Mouse (Mus musculus) C2C12 (cell line): ENCODE measurements around the gene Col6a1.

Experiments
- CTCF ChIP-seq: IDR thresholded peaks from one replicate; pipeline ENCODE4 v1.5.1; 2011; ENCODE audit not compliant: control insufficient read depth, insufficient read depth, insufficient read length
- MYOD1 ChIP-seq: IDR thresholded peaks from one replicate; pipeline ENCODE4 v1.6.1; 2011; ENCODE audit warnings: low read depth; ENCODE audit not compliant: control insufficient read depth, insufficient read length

GRCm38 (mm10) chr10:76707001-76707400, 19.0 kb downstream of the Col6a1 start:
- TF ChIP-seq CTCF (no peak), MYOD1 (no peak)
